Mouse (Mus musculus) liver, embryonic 16.5 days (tissue): ENCODE measurements around the gene Rplp2. TPM values are rescaled to one million over a fixed set of nuclear protein-coding genes. Genes with fewer than 3 reads are reported as not detected.

Experiments used
- ATAC-seq: fragments of 200-750 bp; cut with Nextera tagmentation; 2 replicates; pipeline ENCODE4 v1.8.0; 2017; ENCODE audit warnings: low read depth, mild to moderate bottlenecking, moderate number of reproducible peaks, moderate library complexity
- H3K27ac ChIP-seq: fragments of 300-500 bp; sonication (generic); 2 replicates; pipeline ENCODE4 v1.5.1; 2014; ENCODE audit warnings: mild to moderate bottlenecking, low read length
- H3K27me3 ChIP-seq: fragments of 300-500 bp; sonication (generic); 2 replicates; pipeline ENCODE4 v1.6.1; 2014; ENCODE audit warnings: low read depth, low read length, mixed read lengths; ENCODE audit not compliant: control insufficient read depth, insufficient read depth
- H3K36me3 ChIP-seq: fragments of 300-500 bp; sonication (generic); 2 replicates; pipeline ENCODE4 v1.6.1; 2014; ENCODE audit warnings: mild to moderate bottlenecking; ENCODE audit not compliant: control insufficient read depth, insufficient read depth
- H3K4me1 ChIP-seq: fragments of 300-500 bp; sonication (generic); 2 replicates; pipeline ENCODE4 v1.6.1; 2014; ENCODE audit warnings: low read depth, low read length, mixed read lengths; ENCODE audit not compliant: control insufficient read depth
- H3K4me2 ChIP-seq: fragments of 300-500 bp; sonication (generic); 2 replicates; pipeline ENCODE4 v1.6.1; 2014; ENCODE audit warnings: low read depth, low read length, mixed read lengths
- H3K4me3 ChIP-seq: fragments of 300-500 bp; sonication (generic); 2 replicates; pipeline ENCODE4 v1.5.1; 2014; ENCODE audit warnings: low read depth, mild to moderate bottlenecking, low read length
- H3K9ac ChIP-seq: fragments of 300-500 bp; sonication (generic); 2 replicates; pipeline ENCODE4 v1.6.1; 2014; ENCODE audit warnings: low read depth, low read length
- H3K9me3 ChIP-seq: fragments of 300-500 bp; sonication (generic); replicated peaks from 2 replicates; pipeline ENCODE4 v1.6.1; 2016; ENCODE audit warnings: low read length; ENCODE audit not compliant: control insufficient read depth
- WGBS: fragments of 180-500 bp; shearing (Covaris S2); extraction: QIAGEN DNeasy Blood & Tissue Kit; methylation state at CpG from one replicate; pipeline ENCODE4 v1.1.7; 2014; ENCODE audit not compliant: insufficient replicate concordance; 5-methylcytosine and 5-hydroxymethylcytosine counted together
- polyA plus RNA-seq: library from polyadenylated mRNA; unstranded; fragments of >200 nt; fragmentation: Nextera tagmentation; extraction: Ambion mirVana; gene quantifications from 2 replicates; pipeline ENCODE4 v1.2.1, GENCODE M21; 2015

The Rplp2 gene
- polyA plus RNA-seq, 1 experiment from 2014 or later, result 644 TPM

- Histone ChIP-seq H3K9me3 (no peaks in the 10 kb centered on the region), H3K4me1 (peaks cover 49% of the 10 kb centered on the region), H3K9ac (no peak overlapping the region), H3K27ac (no peak overlapping the region), H3K4me3 (peak overlapping the region; percentile 55; the same call in 1 of the 2 replicates), H3K36me3 (0 out of 2 replicates have a peak, but pooled peaks cover under 1% of the 10 kb centered on the region), H3K27me3 (peaks cover 26% of the 10 kb centered on the region), H3K4me2 (peak overlapping the region; percentile 77)
- 5% methylated on average over 10 of the region's 10 CpGs for WGBS
- ATAC-seq, result peak; percentile 40
These were observed 33.8 kb downstream of the Rplp2 start for GRCm38 (mm10) chr7:141480842-141481497.

GRCm38 (mm10) chr7:141481498-141482401 lies 34.6 kb downstream of the Rplp2 start:
- 3% methylated on average over 70 of the region's 81 CpGs for WGBS
- peak overlapping the region; percentile 77 for H3K4me2 ChIP-seq
- ATAC-seq, result no peak
- peak overlapping the region; percentile 55 for H3K4me3 ChIP-seq
- no peaks in the 10 kb centered on the region for H3K9me3 ChIP-seq
- H3K27ac ChIP-seq, result no peak overlapping the region
- H3K4me1 ChIP-seq, result peaks cover 42% of the 10 kb centered on the region
- H3K27me3 ChIP-seq, result peaks cover 26% of the 10 kb centered on the region
- H3K9ac ChIP-seq, result peak overlapping the region; percentile 31
- H3K36me3 ChIP-seq, result peaks cover 6% of the 10 kb centered on the region; the same call in 1 of the 2 replicates

GRCm38 (mm10) chr7:141482531-141483024 lies 35.4 kb downstream of the Rplp2 start:
- H3K4me1 ChIP-seq, result peaks cover 33% of the 10 kb centered on the region
- peak overlapping the region; percentile 31; the same call in 1 of the 2 replicates for H3K9ac ChIP-seq
- peak overlapping the region; percentile 77 for H3K4me2 ChIP-seq
- no peaks in the 10 kb centered on the region for H3K9me3 ChIP-seq
- no peak for ATAC-seq
- no peak overlapping the region for H3K27ac ChIP-seq
- peak overlapping the region; percentile 55 for H3K4me3 ChIP-seq
- 52% methylated on average over 11 of the region's 11 CpGs for WGBS
- H3K36me3 ChIP-seq, result peaks cover 6% of the 10 kb centered on the region; the same call in 1 of the 2 replicates
- H3K27me3 ChIP-seq, result peaks cover 26% of the 10 kb centered on the region

DNA sequence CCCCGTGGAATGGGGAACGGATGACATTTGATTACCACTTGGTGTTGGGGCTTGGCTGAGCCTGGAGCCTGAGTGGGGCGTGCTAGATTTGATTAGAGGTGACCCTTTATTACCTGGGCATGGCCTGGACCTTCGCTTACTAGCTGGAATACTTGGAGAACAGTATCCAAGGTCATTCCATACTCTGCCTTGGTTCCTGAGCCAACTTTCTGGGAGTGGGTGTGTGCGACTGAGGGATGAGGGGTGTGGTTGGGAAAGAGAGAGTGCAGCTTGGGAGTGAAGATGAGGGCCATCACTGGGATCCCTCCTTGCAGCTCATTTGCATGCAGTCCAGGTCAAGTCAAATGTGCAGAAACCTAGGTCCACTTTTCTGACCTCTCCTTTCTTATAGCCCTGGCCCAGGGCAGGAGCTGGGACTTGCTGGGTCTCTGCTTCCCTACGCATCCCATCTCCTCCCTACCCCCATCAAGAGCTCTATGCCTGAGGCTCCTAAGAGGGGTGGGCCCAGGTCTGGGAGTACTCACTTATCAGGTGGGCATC lies 36.0 kb downstream of the Rplp2 start:
- no peak overlapping the region for H3K4me2 ChIP-seq
- WGBS, result 61% methylated on average over 6 of the region's 6 CpGs
- H3K27me3 ChIP-seq, result peaks cover 26% of the 10 kb centered on the region
- peaks cover 6% of the 10 kb centered on the region; the same call in 1 of the 2 replicates for H3K36me3 ChIP-seq
- no peak for ATAC-seq
- peaks cover 27% of the 10 kb centered on the region for H3K4me1 ChIP-seq
- no peak overlapping the region for H3K27ac ChIP-seq
- no peak overlapping the region for H3K9ac ChIP-seq
- H3K4me3 ChIP-seq, result no peak overlapping the region
- no peaks in the 10 kb centered on the region for H3K9me3 ChIP-seq

- peaks cover 26% of the 10 kb centered on the region for H3K27me3 ChIP-seq
- H3K4me1 ChIP-seq, result peaks cover 23% of the 10 kb centered on the region
- H3K9ac ChIP-seq, result no peak overlapping the region
- ATAC-seq, result no peak
- no peak overlapping the region for H3K4me2 ChIP-seq
- H3K36me3 ChIP-seq, result peaks cover 6% of the 10 kb centered on the region; the same call in 1 of the 2 replicates
- no peak overlapping the region for H3K4me3 ChIP-seq
- H3K27ac ChIP-seq, result no peak overlapping the region
- no peaks in the 10 kb centered on the region for H3K9me3 ChIP-seq
- 69% methylated on average over 5 of the region's 5 CpGs for WGBS
These were observed 37.3 kb downstream of the Rplp2 start for GRCm38 (mm10) chr7:141484186-141485120.

- WGBS, result 51% methylated on average over 2 of the region's 2 CpGs
- no peak overlapping the region for H3K27ac ChIP-seq
- H3K4me3 ChIP-seq, result no peak overlapping the region
- peaks cover 23% of the 10 kb centered on the region for H3K4me1 ChIP-seq
- peaks cover 6% of the 10 kb centered on the region; the same call in 1 of the 2 replicates for H3K36me3 ChIP-seq
- no peaks in the 10 kb centered on the region for H3K9me3 ChIP-seq
- ATAC-seq, result no peak
- H3K4me2 ChIP-seq, result no peak overlapping the region
- H3K27me3 ChIP-seq, result peaks cover 26% of the 10 kb centered on the region
- H3K9ac ChIP-seq, result no peak overlapping the region
These were observed 38.0 kb downstream of the Rplp2 start for GRCm38 (mm10) chr7:141485186-141485585.

DNA sequence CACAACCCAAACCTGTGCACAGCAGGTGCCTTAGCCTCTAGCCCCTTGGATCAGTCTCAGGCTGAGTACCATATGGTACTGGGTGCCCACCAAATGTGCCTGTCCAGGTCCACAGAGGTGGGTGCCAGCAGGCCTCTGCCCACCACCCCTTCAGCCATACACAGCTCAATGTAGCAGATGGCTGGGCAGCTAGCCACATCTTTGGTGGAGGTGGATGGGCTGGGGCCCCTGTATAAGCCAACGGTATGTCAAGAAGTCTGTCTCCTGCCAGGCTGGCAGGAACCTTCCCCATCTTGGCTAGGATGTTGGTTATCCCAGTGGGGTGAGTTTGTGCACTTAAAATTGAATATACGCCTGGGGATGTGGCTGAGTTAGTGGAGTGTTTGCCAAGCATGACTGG lies 38.4 kb downstream of the Rplp2 start:
- Histone ChIP-seq H3K9me3 (no peaks in the 10 kb centered on the region), H3K27ac (no peak overlapping the region), H3K4me1 (peaks cover 20% of the 10 kb centered on the region), H3K27me3 (peaks cover 26% of the 10 kb centered on the region), H3K4me2 (no peak overlapping the region), H3K36me3 (peaks cover 7% of the 10 kb centered on the region; the same call in 1 of the 2 replicates), H3K4me3 (no peak overlapping the region), H3K9ac (no peak overlapping the region)
- no peak for ATAC-seq
- WGBS, result 74% methylated on average over 2 of the region's 2 CpGs

GRCm38 (mm10) chr7:141486239-141486638 lies 39.1 kb downstream of the Rplp2 start:
- H3K4me3 ChIP-seq, result no peak overlapping the region
- H3K9ac ChIP-seq, result no peak overlapping the region
- no peak overlapping the region for H3K4me2 ChIP-seq
- H3K4me1 ChIP-seq, result peaks cover 14% of the 10 kb centered on the region
- H3K27me3 ChIP-seq, result peaks cover 22% of the 10 kb centered on the region
- no peaks in the 10 kb centered on the region for H3K9me3 ChIP-seq
- 72% methylated on average over 1 of the region's 1 CpGs for WGBS
- H3K27ac ChIP-seq, result no peak overlapping the region
- peaks cover 8% of the 10 kb centered on the region; the same call in 1 of the 2 replicates for H3K36me3 ChIP-seq
- no peak for ATAC-seq
